Mouse (Mus musculus) limb, embryonic 11.5 days (tissue): ENCODE data around the gene Gorasp1. TPM values are rescaled to one million over a fixed set of nuclear protein-coding genes. Genes with fewer than 3 reads are reported as not detected.

Experiments
- ATAC-seq: fragments of 200-750 bp; cut with Nextera tagmentation; 2 replicates; pipeline ENCODE4 v1.8.0; 2017; ENCODE audit warnings: low read depth; ENCODE audit not compliant: insufficient number of reproducible peaks, low FRiP score, low TSS enrichment
- DNase-seq: peaks from one replicate; pipeline ENCODE4 v3.0.0-alpha.2; 2015; ENCODE audit warnings: low spot score
- H3K27ac ChIP-seq: fragments of 300-500 bp; sonication (generic); replicated peaks from 2 replicates; pipeline ENCODE4 v1.5.1; 2014; ENCODE audit warnings: low read depth, mild to moderate bottlenecking, low read length
- H3K27me3 ChIP-seq: fragments of 300-500 bp; sonication (generic); 2 replicates; pipeline ENCODE4 v1.6.1; 2014; ENCODE audit warnings: mild to moderate bottlenecking, low read length, mixed read lengths; ENCODE audit not compliant: control insufficient read depth, insufficient read depth
- H3K36me3 ChIP-seq: fragments of 300-500 bp; sonication (generic); 2 replicates; pipeline ENCODE4 v1.6.1; 2014; ENCODE audit warnings: mild to moderate bottlenecking, low read length, moderate library complexity, mixed read lengths; ENCODE audit not compliant: control insufficient read depth, insufficient read depth
- H3K4me1 ChIP-seq: fragments of 300-500 bp; sonication (generic); 2 replicates; pipeline ENCODE4 v1.6.1; 2014; ENCODE audit warnings: low read length, mixed read lengths; ENCODE audit not compliant: control insufficient read depth, insufficient read depth
- H3K4me2 ChIP-seq: fragments of 300-500 bp; sonication (generic); 2 replicates; pipeline ENCODE4 v1.6.1; 2014; ENCODE audit warnings: low read depth, mild to moderate bottlenecking, moderate library complexity; ENCODE audit not compliant: severe bottlenecking
- H3K4me3 ChIP-seq: fragments of 300-500 bp; sonication (generic); 2 replicates; pipeline ENCODE4 v1.5.1; 2014; ENCODE audit warnings: low read depth, low read length
- H3K9ac ChIP-seq: fragments of 300-500 bp; sonication (generic); 2 replicates; pipeline ENCODE4 v1.6.1; 2014; ENCODE audit warnings: mild to moderate bottlenecking, low read length
- H3K9me3 ChIP-seq: fragments of 300-500 bp; sonication (generic); 2 replicates; pipeline ENCODE4 v1.6.1; 2016; ENCODE audit warnings: low read length; ENCODE audit not compliant: control insufficient read depth
- WGBS: fragments of 180-500 bp; shearing (Covaris S2); extraction: QIAGEN DNeasy Blood & Tissue Kit; methylation state at CpG from one replicate; pipeline ENCODE4 v1.1.7; 2014; 5-methylcytosine and 5-hydroxymethylcytosine counted together
- polyA plus RNA-seq: library from polyadenylated mRNA; unstranded; fragments of >200 nt; fragmentation: Nextera tagmentation; extraction: Ambion mirVana; gene quantifications from 2 replicates; pipeline ENCODE4 v1.2.1, GENCODE M21; 2014

The Gorasp1 gene
- 23.3 and 23.8 TPM in 2 replicates for polyA plus RNA-seq

DNA sequence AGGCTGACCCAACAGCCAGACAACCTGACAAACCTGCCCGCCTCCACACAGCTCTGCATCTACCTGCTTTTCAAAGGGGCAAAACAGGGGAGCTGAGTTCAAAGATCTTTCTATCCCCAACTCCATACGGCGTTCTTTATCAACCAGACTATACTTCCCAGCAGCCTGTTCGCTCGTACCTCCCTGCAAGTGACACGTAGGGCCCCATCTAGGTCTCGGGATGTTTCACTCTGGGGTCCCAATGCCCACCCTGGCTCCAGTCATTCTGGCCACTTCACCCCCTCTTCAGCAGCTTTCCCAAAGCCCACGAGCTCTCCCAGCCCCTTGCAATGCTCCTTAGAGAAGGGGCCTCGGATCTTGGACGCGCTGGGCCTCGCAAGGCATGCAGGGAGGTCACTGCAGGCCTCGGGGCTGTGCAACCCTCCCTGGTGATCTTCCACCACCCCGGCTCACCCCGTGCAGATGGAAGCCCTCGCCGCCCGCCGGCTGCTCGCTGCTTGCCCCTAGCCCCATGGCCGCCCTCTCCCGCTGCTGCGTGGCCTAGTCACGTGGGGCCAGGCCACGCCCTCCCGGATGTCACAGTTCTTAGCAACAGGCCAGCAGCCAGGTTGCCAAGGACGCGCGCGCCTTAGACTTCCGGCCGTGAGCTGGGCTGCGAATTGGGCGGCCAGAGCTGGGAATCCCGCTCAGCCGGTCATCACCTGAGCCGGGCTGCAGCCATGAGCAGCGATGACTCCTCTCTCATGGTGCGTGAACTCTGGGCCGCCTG, at the start of gene Gorasp1, which contains the start of gene Ttc21a:
Gene Gorasp1, minus strand, starts transcription at position 561 of the 769 bp plus-strand sequence.
Gene Ttc21a, plus strand, starts transcription at position 602 of the 769 bp plus-strand sequence.
- WGBS = 4% methylated on average over 40 of the region's 40 CpGs
- H3K9ac ChIP-seq = peak within 1 kb of the TSS; percentile 84
- peak within 1 kb of the TSS; percentile 91 for H3K4me2 ChIP-seq
- no peaks in the 10 kb centered on the region for H3K36me3 ChIP-seq
- ATAC-seq (peak; percentile 90), DNase-seq (peak; percentile 97)
- peak within 1 kb of the TSS; percentile 74 for H3K4me3 ChIP-seq
- H3K27ac ChIP-seq = 0 out of 2 replicates have a peak within 1 kb of the TSS, but pooled peaks have one; percentile 36
- H3K4me1 ChIP-seq = peaks cover 13% of the 10 kb centered on the region; the same call in 1 of the 2 replicates
- no peaks in the 10 kb centered on the region for H3K27me3 ChIP-seq
- no peaks in the 10 kb centered on the region for H3K9me3 ChIP-seq

DNA sequence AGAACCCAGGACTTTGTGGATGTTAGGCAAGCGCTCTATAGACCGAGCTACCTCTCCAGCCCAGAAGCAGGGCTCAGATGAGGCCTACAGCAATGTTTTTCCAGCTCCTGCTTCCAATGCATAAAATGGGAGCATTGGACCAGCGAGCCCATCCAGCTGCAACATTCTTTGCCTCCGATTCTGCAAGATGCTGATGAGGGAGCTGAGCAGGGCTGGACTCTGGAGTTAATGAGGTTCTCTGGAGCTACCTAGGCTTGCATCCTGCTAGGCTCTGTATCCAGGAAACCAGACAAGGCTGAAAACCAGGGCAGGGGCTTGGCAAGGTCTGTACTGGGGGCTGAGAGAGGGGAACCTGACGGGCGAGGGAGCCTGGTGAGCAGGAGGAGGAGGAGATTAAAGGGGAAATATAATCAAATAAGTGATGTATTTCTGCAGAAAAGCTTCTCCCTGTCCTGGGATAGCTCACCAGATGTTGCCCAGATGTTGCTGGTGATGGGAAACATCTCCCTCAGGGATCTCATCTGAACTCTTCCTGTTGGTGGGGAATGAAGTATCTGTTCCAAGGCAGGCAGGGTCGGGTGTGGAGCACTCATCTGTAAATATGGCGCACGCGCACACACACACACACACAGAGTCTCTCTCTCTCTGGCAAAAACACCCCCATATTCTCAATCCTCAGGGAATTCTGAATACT, 48.7 kb upstream of the Gorasp1 start:
- no peak overlapping the region for H3K9ac ChIP-seq
- H3K4me3 ChIP-seq = no peak overlapping the region
- peaks cover 31% of the 10 kb centered on the region for H3K4me1 ChIP-seq
- ATAC-seq (no peak), DNase-seq (no peak)
- H3K9me3 ChIP-seq = no peaks in the 10 kb centered on the region
- WGBS = 67% methylated on average over 10 of the region's 10 CpGs
- no peak overlapping the region for H3K27ac ChIP-seq
- no peaks in the 10 kb centered on the region for H3K36me3 ChIP-seq
- no peak overlapping the region for H3K4me2 ChIP-seq
- no peaks in the 10 kb centered on the region for H3K27me3 ChIP-seq

DNA sequence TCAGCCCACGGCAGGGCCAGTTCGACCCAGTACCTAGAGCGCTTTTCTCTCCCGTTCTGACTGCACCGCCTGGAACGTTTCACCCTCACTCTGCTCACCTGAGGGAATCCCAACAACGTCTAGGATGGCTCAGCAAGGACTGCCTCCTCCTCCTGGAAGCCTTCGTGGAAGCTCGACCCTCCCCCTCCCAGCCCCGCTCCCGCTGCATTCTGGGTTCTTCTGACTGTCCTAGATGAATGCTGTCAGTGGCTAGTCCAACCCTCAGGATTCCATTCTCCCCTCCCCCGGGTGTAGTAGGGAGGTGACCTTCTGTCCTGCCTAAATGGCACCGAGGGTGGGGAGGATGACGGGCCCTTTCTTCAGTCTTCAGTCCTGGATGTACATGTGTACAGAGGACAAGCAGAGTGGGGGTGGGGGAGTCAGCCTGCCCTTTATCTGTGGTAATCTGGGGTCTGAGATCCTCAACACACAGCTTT, 47.2 kb upstream of the Gorasp1 start, which contains the start of gene Csrnp1:
Gene Csrnp1, minus strand, starts transcription at position 123 of the 476 bp plus-strand sequence.
- Histone ChIP-seq H3K4me1 (peaks cover 43% of the 10 kb centered on the region), H3K27me3 (no peaks in the 10 kb centered on the region)

DNA sequence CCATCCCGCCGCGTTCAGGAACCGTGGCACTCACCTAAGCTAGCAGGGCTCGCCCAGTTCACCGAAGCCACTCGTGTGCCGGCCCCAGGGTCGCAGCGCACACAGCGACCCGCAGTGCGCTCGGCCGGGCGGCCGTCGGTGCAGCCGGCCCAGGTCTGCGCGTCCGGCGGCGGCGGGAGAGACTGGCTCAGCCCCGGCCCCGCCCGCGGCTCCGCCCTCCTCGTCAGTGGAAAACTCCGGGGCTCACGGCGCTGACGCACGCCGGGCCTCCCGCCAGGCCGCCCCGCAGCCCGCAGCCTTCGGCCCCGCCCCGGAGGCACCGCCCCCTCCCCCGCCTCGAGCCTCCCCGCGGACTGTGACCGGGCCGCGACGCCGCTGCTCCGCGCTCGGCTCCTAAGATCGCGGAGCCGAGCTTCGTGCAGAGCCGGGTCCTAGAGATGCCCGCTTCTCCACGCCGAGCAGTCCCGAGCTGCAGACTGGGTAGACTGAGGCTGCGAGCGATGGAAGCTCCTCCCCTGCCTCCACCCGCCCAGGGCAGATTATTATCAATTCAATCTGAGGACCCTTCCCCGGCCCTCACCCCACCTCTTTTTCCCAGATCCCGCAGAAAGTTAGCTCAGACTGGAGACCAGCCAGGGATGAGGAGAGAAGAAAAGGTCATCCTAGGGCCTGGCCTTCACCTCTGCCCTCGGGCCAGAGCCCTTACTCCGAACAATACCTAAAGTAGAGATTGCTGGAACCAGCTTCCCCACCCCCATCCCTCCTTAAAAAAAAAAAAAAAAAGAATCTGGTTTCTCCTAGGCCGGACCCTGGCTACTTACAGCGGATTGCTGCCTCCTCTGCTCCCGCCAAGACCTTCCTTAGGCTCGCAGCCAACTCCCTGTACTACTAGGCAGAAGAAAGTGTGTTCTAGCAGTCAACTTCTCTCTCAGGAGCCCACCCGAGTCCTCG, 46.5 kb upstream of the Gorasp1 start:
- no peaks in the 10 kb centered on the region for H3K27me3 ChIP-seq
- DNase-seq (peak; percentile 83), ATAC-seq (peak; percentile 50)
- H3K36me3 ChIP-seq = no peaks in the 10 kb centered on the region
- H3K9ac ChIP-seq = peak overlapping the region; percentile 46
- H3K4me3 ChIP-seq = peak overlapping the region; percentile 64
- under 1% methylated on average over 78 of the region's 79 CpGs for WGBS
- H3K27ac ChIP-seq = no peak overlapping the region
- peaks cover 46% of the 10 kb centered on the region for H3K4me1 ChIP-seq
- no peaks in the 10 kb centered on the region for H3K9me3 ChIP-seq
- peak overlapping the region; percentile 96 for H3K4me2 ChIP-seq

More for the DNA sequence above, 47.2 kb upstream of the Gorasp1 start, which contains the start of gene Csrnp1:
- DNase-seq (peak; percentile 41), ATAC-seq (no peak)
- Histone ChIP-seq H3K36me3 (no peaks in the 10 kb centered on the region), H3K9me3 (no peaks in the 10 kb centered on the region), H3K4me3 (peak within 1 kb of the TSS; percentile 64), H3K9ac (peak within 1 kb of the TSS; percentile 46), H3K27ac (no peak within 1 kb of the TSS), H3K4me2 (peak within 1 kb of the TSS; percentile 96)
- WGBS = 10% methylated on average over 14 of the region's 14 CpGs

DNA sequence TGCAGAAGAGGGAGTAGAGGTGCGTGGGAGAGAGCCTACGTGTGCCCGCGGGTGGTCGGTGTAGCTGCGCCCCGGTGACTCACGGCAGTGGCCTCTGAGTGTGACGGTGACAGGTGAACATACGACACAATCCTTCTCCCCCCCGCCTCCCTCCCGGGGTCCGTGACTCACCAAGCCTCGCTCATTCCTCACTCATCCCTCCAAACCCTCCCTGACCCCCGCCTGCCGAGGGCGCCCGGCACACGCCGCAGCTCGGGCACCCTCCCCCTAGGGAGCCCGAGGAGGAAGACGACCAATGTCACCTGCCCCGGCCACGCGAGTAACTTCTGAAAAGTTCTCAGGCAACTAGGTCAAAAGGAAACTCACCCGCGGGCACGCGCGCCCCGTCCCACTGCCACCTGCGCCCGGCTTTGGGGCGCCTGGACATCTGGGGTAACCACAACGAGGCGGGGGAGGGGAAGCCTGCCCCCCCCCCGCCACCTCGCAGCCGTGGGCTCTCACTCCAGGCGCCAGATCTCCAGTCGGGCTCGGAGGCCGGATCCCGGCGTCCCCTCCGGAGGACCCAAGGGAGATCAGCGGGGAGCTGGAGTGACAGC, 45.7 kb upstream of the Gorasp1 start:
- peak overlapping the region; percentile 96 for H3K4me2 ChIP-seq
- H3K9me3 ChIP-seq = no peaks in the 10 kb centered on the region
- 0 out of 2 replicates have a peak, but pooled peaks have one; percentile 2 for ATAC-seq
- H3K27me3 ChIP-seq = no peaks in the 10 kb centered on the region
- peak overlapping the region; percentile 42 for H3K9ac ChIP-seq
- peak overlapping the region; percentile 64 for H3K4me3 ChIP-seq
- no peak overlapping the region for H3K27ac ChIP-seq
- peak; percentile 34 for DNase-seq
- no peaks in the 10 kb centered on the region for H3K36me3 ChIP-seq
- H3K4me1 ChIP-seq = peaks cover 52% of the 10 kb centered on the region
- WGBS = 0% methylated on average over 40 of the region's 48 CpGs

DNA sequence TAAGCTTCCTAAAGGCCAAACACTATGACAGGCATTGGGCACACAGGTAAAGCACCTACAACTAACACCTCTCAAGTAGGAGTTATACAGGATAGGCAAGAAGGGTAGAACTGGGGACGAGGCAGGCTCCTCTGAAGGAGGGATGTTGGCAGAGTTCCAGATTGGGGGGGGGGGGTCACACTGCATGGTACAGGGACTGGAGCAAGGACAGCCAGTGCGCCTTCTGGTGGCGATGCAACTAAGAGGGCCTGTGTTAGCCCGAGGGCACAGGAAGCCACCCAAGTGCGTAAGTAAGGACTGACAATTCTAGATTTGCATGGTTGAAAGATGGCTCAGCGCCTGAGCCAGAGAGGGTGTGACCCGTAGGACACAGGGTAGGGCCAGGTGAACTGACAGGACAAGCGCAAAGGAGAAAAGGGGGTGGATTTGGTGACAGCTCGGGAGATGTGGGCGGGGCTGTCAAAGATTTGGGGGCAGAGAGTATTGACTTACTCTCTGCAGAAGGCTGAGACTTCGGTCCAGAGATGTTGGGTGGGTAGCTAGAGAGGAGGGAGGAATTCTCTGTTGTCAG, 45.0 kb upstream of the Gorasp1 start:
- H3K4me2 ChIP-seq = peak overlapping the region; percentile 96
- DNase-seq (peak; percentile 62), ATAC-seq (peak; percentile 28; the same call in 1 of the 2 replicates)
- peaks cover 57% of the 10 kb centered on the region for H3K4me1 ChIP-seq
- H3K4me3 ChIP-seq = peak overlapping the region; percentile 64
- WGBS = 2% methylated on average over 11 of the region's 11 CpGs
- H3K27me3 ChIP-seq = no peaks in the 10 kb centered on the region
- no peak overlapping the region for H3K9ac ChIP-seq
- no peaks in the 10 kb centered on the region for H3K36me3 ChIP-seq
- peak overlapping the region; percentile 89; the same call in 1 of the 2 replicates for H3K27ac ChIP-seq
- no peaks in the 10 kb centered on the region for H3K9me3 ChIP-seq
